Mouse (Mus musculus) lung, embryonic 15.5 days (tissue): ENCODE results near the gene Gpr132. TPM values are rescaled to one million over a fixed set of nuclear protein-coding genes. Genes with fewer than 3 reads are reported as not detected.
"Not testable (repeated sequence)": the region's sequence is repeated elsewhere in the genome, so short reads cannot be mapped to it uniquely, and the experiment has no call there.

Experiments
- ATAC-seq: fragments of 200-750 bp; cut with Nextera tagmentation; 2 replicates; pipeline ENCODE4 v1.8.0; 2017; ENCODE audit warnings: moderate number of reproducible peaks, borderline replicate concordance; ENCODE audit not compliant: low FRiP score, low TSS enrichment; ENCODE audit errors: extremely low read depth
- H3K27ac ChIP-seq: fragments of 300-500 bp; sonication (generic); 2 replicates; pipeline ENCODE4 v1.5.1; 2015; ENCODE audit warnings: moderate library complexity, mild to moderate bottlenecking, inconsistent platforms
- H3K27me3 ChIP-seq: fragments of 300-500 bp; sonication (generic); 2 replicates; pipeline ENCODE4 v1.6.1; 2015; ENCODE audit warnings: inconsistent platforms
- H3K36me3 ChIP-seq: fragments of 300-500 bp; sonication (generic); 2 replicates; pipeline ENCODE4 v1.6.1; 2015; ENCODE audit warnings: inconsistent platforms
- H3K4me1 ChIP-seq: fragments of 300-500 bp; sonication (generic); 2 replicates; pipeline ENCODE4 v1.6.1; 2015; ENCODE audit warnings: inconsistent platforms
- H3K4me2 ChIP-seq: fragments of 300-500 bp; sonication (generic); 2 replicates; pipeline ENCODE4 v1.6.1; 2015; ENCODE audit warnings: inconsistent platforms, mild to moderate bottlenecking, moderate library complexity
- H3K4me3 ChIP-seq: fragments of 300-500 bp; sonication (generic); 2 replicates; pipeline ENCODE4 v1.5.1; 2015; ENCODE audit warnings: mild to moderate bottlenecking, inconsistent platforms
- H3K9ac ChIP-seq: fragments of 300-500 bp; sonication (generic); 2 replicates; pipeline ENCODE4 v1.6.1; 2015; ENCODE audit warnings: inconsistent platforms
- H3K9me3 ChIP-seq: fragments of 300-500 bp; sonication (generic); 2 replicates; pipeline ENCODE4 v1.6.1; 2016; ENCODE audit warnings: inconsistent platforms
- WGBS: fragments of 180-500 bp; shearing (Covaris S2); methylation state at CpG from one replicate; pipeline ENCODE4 v1.1.7; 2015; 5-methylcytosine and 5-hydroxymethylcytosine counted together
- polyA plus RNA-seq: library from polyadenylated mRNA; unstranded; fragments of >200 nt; fragmentation: Nextera tagmentation; extraction: Ambion mirVana; gene quantifications from 2 replicates; pipeline ENCODE4 v1.2.1, GENCODE M21; 2015

Gene Gpr132
- polyA plus RNA-seq, 1 experiment from 2014 or later = 0.79 TPM

DNA sequence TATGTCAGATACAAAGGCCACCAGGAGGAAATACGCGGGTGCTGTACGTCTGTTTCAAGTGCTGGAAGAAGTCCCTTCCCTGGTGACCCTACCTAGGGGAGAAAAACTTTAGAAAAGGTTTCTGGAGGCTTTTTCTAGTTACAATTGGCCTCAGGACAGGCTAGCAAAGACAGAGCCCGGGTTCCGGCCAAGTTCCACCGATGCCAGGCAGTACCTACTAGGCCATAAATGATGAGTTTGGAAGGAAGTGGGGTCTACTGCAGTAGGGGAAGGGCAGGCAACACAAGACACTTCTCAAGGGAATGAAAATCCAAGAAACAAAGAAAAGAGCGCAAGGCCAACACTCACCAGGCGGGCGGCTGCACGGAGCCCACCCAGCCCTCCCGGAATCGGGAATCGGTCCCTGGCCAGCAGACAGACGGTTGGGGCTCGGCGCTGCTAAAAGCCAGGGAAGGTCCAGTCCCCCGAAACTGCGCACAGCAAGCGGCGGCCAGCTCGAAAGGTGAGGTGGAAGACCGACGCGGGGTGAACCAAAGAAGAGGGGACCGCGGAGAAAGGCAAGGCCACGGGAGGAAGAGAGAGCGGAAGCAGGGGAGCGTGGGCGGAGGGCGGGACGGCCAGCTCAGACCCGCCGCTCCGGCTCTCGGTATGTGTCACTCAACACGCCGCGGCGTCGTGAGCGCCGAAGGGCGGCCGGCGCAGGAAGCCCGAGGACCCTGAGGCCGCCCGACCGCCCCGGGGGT is 39.4 kb downstream of the Gpr132 start:
- Histone ChIP-seq H3K4me2 (peak overlapping the region; percentile 61), H3K4me1 (peaks cover 50% of the 10 kb centered on the region), H3K9ac (peak overlapping the region; percentile 97), H3K27ac (peak overlapping the region; percentile 93), H3K27me3 (no peaks in the 10 kb centered on the region), H3K4me3 (peak overlapping the region; percentile 73), H3K9me3 (no peaks in the 10 kb centered on the region), H3K36me3 (peaks cover 32% of the 10 kb centered on the region)
- under 1% methylated on average over 48 of the region's 51 CpGs for WGBS
- peak; percentile 83 for ATAC-seq

DNA sequence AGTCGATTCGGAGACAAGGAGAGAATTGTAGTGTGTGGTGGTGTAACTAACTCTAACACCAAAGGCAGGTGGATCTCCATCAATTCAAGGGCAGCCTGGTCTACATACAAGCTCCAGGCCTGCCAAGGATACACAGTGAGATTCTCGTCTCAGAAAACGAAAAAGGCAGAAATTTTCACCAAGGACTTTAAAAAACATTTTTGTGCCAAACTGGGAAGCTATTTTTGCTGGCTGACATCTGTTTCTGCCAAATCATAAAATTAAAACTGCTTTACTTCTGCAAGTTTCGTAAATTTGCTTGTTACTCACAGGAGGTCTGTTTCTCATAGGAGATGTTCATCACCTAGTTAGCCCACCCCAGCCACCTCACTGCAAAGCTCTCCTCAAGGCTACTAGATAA is 42.1 kb downstream of the Gpr132 start:
- no peak overlapping the region for H3K4me3 ChIP-seq
- 69% methylated on average over 5 of the region's 5 CpGs for WGBS

DNA sequence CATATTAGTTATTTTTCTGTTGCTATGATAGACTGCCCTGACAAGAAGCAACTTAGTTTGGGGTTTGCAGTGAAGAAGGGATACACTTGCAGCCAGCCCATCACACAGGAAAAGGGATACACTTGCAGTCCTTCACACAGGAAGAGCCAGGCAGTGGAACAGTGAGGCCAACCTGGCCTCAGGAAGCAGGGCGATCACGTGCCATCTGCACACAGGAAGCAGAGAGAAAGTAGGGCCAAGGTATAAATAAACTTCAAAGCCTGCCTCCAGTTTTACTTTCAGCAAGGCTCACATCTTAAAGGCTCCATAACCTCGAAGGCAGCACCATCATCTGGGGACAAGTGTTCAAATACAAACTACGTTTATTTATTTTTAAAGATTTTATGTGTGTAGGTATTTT is 44.8 kb downstream of the Gpr132 start:
- no peak for ATAC-seq
- 60% methylated on average over 4 of the region's 4 CpGs for WGBS

More for the DNA sequence above, 42.1 kb downstream of the Gpr132 start:
- Histone ChIP-seq H3K27ac (no peak overlapping the region), H3K4me1 (peaks cover 63% of the 10 kb centered on the region), H3K9me3 (no peaks in the 10 kb centered on the region), H3K9ac (no peak overlapping the region), H3K27me3 (no peaks in the 10 kb centered on the region), H3K4me2 (0 out of 2 replicates have a peak overlapping the region, but pooled peaks have one; percentile 61), H3K36me3 (peaks cover 46% of the 10 kb centered on the region)
- ATAC-seq = no peak

GRCm38 (mm10) chr12:112822676-112823075 is 45.4 kb downstream of the Gpr132 start:
- no peak overlapping the region for H3K9ac ChIP-seq
- H3K4me3 ChIP-seq = no peak overlapping the region
- H3K27me3 ChIP-seq = no peaks in the 10 kb centered on the region
- H3K4me1 ChIP-seq = peaks cover 49% of the 10 kb centered on the region
- H3K9me3 ChIP-seq = no peaks in the 10 kb centered on the region
- no peak overlapping the region for H3K27ac ChIP-seq
- peaks cover 74% of the 10 kb centered on the region for H3K36me3 ChIP-seq
- H3K4me2 ChIP-seq = no peak overlapping the region
- no peak for ATAC-seq
- 65% methylated on average over 2 of the region's 2 CpGs for WGBS

More for the DNA sequence above, 44.8 kb downstream of the Gpr132 start:
- no peak overlapping the region for H3K4me2 ChIP-seq
- H3K9ac ChIP-seq = no peak overlapping the region
- H3K27ac ChIP-seq = 0 out of 2 replicates have a peak overlapping the region, but pooled peaks have one; percentile 0
- peaks cover 54% of the 10 kb centered on the region for H3K4me1 ChIP-seq
- H3K36me3 ChIP-seq = peaks cover 72% of the 10 kb centered on the region
- H3K4me3 ChIP-seq = no peak overlapping the region
- no peaks in the 10 kb centered on the region for H3K27me3 ChIP-seq
- H3K9me3 ChIP-seq = no peaks in the 10 kb centered on the region

DNA sequence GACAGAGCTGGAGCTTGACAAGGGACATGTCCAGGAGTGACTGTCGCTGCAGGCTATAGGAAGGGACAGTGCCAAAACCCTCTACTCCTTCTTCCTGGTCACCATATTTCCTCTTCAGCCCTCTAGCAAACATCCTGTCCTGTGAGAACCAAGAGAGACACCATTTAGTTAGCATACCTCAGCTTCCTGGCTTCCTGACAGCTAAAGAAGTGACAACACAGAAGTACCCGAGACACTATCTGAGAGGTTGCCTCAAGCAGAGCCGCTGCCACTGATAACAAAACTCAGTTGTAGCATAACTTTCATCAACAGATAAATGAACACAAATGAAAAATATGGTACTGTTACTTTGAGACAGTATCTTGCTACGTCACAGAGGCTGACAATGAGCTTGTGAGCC is 46.1 kb downstream of the Gpr132 start:
- 61% methylated on average over 4 of the region's 4 CpGs for WGBS
- Histone ChIP-seq H3K4me3 (no peak overlapping the region), H3K4me2 (no peak overlapping the region), H3K27me3 (no peaks in the 10 kb centered on the region), H3K36me3 (peaks cover 67% of the 10 kb centered on the region), H3K9ac (no peak overlapping the region), H3K27ac (no peak overlapping the region), H3K4me1 (peaks cover 42% of the 10 kb centered on the region), H3K9me3 (no peaks in the 10 kb centered on the region)
- ATAC-seq = no peak

DNA sequence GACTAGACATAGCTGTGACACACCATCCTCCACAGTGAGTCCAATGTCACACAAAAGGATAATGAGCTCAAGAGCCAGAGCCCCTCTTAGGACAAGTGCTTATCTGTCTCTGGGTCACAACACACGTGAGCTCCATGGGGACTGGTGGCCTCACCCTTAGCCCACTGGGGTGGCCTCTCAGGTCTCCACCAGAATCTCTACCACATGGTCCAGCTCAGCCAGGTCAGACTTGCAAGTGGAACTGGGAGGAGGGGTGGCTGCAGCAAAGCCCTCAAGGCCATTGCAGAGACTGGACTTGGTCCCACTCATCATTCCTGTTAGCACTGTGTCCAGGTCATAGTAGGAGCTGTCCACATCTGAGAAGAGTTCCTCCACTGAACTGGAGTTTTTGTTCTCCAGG is 46.8 kb downstream of the Gpr132 start:
- H3K9ac ChIP-seq = no peak overlapping the region
- no peaks in the 10 kb centered on the region for H3K9me3 ChIP-seq
- no peak overlapping the region for H3K27ac ChIP-seq
- 0 out of 2 replicates have a peak, but pooled peaks have one; percentile 27 for ATAC-seq
- H3K27me3 ChIP-seq = no peaks in the 10 kb centered on the region
- no peak overlapping the region for H3K4me3 ChIP-seq
- H3K4me2 ChIP-seq = no peak overlapping the region
- 32% methylated on average over 1 of the region's 1 CpGs for WGBS
- peaks cover 35% of the 10 kb centered on the region for H3K4me1 ChIP-seq
- H3K36me3 ChIP-seq = peaks cover 63% of the 10 kb centered on the region

DNA sequence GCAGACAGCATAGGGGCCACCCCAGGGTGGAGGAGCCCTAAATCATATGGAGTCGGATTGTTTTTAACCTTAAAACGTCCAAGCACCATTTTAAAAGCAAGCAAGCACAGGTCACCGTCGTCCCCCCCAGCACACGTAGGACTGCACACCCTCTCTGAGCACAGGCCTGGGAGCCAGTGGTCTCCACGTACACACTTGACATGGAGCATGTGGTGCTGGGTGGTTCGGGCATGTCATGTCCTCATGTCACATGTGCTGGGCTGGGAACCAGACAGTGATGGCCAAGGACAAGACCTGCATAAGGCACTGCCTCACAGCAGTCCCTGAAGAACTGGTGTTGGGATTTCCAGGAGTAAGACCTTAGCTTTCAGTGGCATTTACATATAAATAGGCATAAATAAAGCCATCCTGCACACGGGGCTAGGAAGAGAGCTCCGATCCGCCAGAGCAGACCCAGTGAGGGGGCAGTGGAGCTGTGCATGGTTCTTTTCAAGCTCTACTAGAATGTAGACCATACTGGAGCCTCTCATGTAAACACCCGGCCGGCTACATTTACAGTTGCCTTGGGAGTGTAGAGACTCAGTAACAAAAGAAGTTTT is 47.5 kb downstream of the Gpr132 start:
- H3K9ac ChIP-seq = no peak overlapping the region
- H3K27me3 ChIP-seq = no peaks in the 10 kb centered on the region
- no peak overlapping the region for H3K27ac ChIP-seq
- 82% methylated on average over 12 of the region's 12 CpGs for WGBS
- no peak overlapping the region for H3K4me3 ChIP-seq
- H3K9me3 ChIP-seq = no peaks in the 10 kb centered on the region
- peaks cover 27% of the 10 kb centered on the region for H3K4me1 ChIP-seq
- no peak overlapping the region for H3K4me2 ChIP-seq
- no peak for ATAC-seq
- H3K36me3 ChIP-seq = peaks cover 67% of the 10 kb centered on the region

- Histone ChIP-seq H3K9ac (no peak overlapping the region), H3K27me3 (no peaks in the 10 kb centered on the region), H3K4me1 (peaks cover 17% of the 10 kb centered on the region), H3K27ac (no peak overlapping the region), H3K4me3 (no peak overlapping the region), H3K36me3 (peaks cover 59% of the 10 kb centered on the region), H3K4me2 (no peak overlapping the region), H3K9me3 (no peaks in the 10 kb centered on the region)
- ATAC-seq = no peak
- 88% methylated on average over 8 of the region's 8 CpGs for WGBS
Observed at GRCm38 (mm10) chr12:112819057-112819662, 48.9 kb downstream of the Gpr132 start.

GRCm38 (mm10) chr12:112816866-112817265 is 51.2 kb downstream of the Gpr132 start:
- ATAC-seq, H3K27ac ChIP-seq, H3K9me3 ChIP-seq, H3K4me1 ChIP-seq, H3K9ac ChIP-seq, H3K4me2 ChIP-seq, H3K27me3 ChIP-seq, H3K4me3 ChIP-seq: not testable (repeated sequence)
- H3K36me3 ChIP-seq = peaks cover 48% of the 10 kb centered on the region
- 75% methylated on average over 7 of the region's 7 CpGs for WGBS

GRCm38 (mm10) chr12:112816294-112816693 is 51.7 kb downstream of the Gpr132 start:
- WGBS = 52% methylated on average over 4 of the region's 4 CpGs
- H3K27me3 ChIP-seq = no peaks in the 10 kb centered on the region
- no peak overlapping the region for H3K27ac ChIP-seq
- H3K4me2 ChIP-seq = no peak overlapping the region
- H3K9ac ChIP-seq = no peak overlapping the region
- H3K9me3 ChIP-seq = no peaks in the 10 kb centered on the region
- ATAC-seq = no peak
- H3K36me3 ChIP-seq = peaks cover 44% of the 10 kb centered on the region
- no peak overlapping the region for H3K4me3 ChIP-seq
- H3K4me1 ChIP-seq = no peaks in the 10 kb centered on the region

GRCm38 (mm10) chr12:112814682-112815470 is 53.2 kb downstream of the Gpr132 start:
- Histone ChIP-seq H3K4me2 (no peak overlapping the region), H3K27ac (no peak overlapping the region), H3K27me3 (no peaks in the 10 kb centered on the region), H3K9me3 (no peaks in the 10 kb centered on the region), H3K4me1 (peaks cover 4% of the 10 kb centered on the region), H3K9ac (no peak overlapping the region), H3K4me3 (no peak overlapping the region), H3K36me3 (peaks cover 32% of the 10 kb centered on the region)
- 70% methylated on average over 14 of the region's 14 CpGs for WGBS
- no peak for ATAC-seq
